In the genomic region with DNA sequence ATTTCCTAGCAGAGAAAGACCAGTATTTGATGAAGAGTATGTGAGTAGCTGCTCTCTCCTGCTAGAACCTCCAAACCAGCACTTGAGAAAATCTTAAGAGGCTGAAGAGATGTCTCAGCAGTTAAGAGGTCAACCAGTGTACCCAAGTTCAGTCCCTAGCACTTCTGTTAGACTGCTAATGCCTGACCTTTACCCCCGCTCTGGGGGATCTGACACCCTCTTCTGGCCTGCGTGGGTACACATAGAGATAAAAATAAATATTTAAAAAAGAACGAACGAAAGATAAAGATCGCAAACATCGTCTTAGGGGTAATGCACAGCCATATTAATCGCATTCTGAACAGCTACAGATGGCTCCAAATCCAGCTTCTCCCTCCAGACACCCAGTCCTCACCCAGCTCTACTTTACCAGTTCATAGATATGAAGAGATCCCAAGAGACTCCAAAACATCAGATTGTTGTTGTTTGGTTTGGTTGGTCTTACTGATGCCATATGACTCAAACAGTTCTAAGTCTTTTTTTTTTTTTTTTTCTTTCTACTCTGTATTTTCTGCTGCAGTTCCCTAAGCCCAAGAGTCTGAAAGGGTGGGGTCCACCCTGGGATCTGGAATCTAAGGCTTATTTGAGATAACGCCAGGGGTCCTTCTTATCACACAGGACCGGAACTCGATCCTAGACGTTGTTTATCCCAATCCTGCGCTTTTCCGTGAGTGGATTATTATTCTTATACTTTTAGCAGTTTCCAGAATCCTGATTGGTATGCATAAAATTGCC, we compare ENCODE assay signal across 8 mouse cellular contexts. TPM values are rescaled to one million over a fixed set of nuclear protein-coding genes. Genes with fewer than 3 reads are reported as not detected.
DNase-seq lines count a peak whose midpoint lies in the region; ATAC-seq and TF ChIP-seq lines count a peak whose summit lies in the region.

No protein-coding gene starts in this region.

- no peak for TF ChIP-seq CTCF in lung, adult 2 months (IDR thresholded peaks at IDR 0.05; ENCODE audit: insufficient read depth, low read length)
- no peak for TF ChIP-seq CTCF in intestine, postnatal 0 days (IDR thresholded peaks at IDR 0.05; ENCODE audit: low read depth)

- H3K9ac ChIP-seq in embryonic facial prominence, embryonic 14.5 days (ENCODE audit: low read depth, low read length): no peak overlapping the region
- no peak overlapping the region for H3K9ac ChIP-seq in intestine, postnatal 0 days (ENCODE audit: low read depth, low read length)
- no peak overlapping the region for H3K9ac ChIP-seq in neural tube, embryonic 12.5 days

- intact Hi-C loops in gastrocnemius, postnatal 14 days (cut with DNase I; ENCODE audit: low total_unique reads): no loop called here

- no peaks in the 10 kb centered on the region for H3K27me3 ChIP-seq in embryonic facial prominence, embryonic 14.5 days (replicated peaks; ENCODE audit: control insufficient read depth, insufficient read depth, low read length)
- H3K27me3 ChIP-seq in intestine, postnatal 0 days (replicated peaks; ENCODE audit: control insufficient read depth, insufficient read depth, low read length): no peaks in the 10 kb centered on the region
- no peaks in the 10 kb centered on the region for H3K27me3 ChIP-seq in neural tube, embryonic 12.5 days (replicated peaks)

- no peak for DNase-seq in lung, adult 2 months
- no peak for DNase-seq in lung, adult 18-20 months
- no peak for DNase-seq in embryonic facial prominence, embryonic 14.5 days (ENCODE audit: low spot score)
- no peak for DNase-seq in gastrocnemius, postnatal 14 days
- DNase-seq in right cerebral cortex, postnatal 10 days (ENCODE audit: low spot score in 2 of 2): no peak
- no peak for DNase-seq in c-Kit-positive CD71-positive TER-119-positive erythroid progenitor cells, embryonic 14.5 days (ENCODE audit: low spot score)

- 0 out of 2 replicates have a peak, but pooled peaks cover 3% of the 10 kb centered on the region for H3K4me1 ChIP-seq in lung, adult 2 months (ENCODE audit: control insufficient read depth, insufficient read depth, low read length)
- peaks cover 4% of the 10 kb centered on the region; the same call in 1 of the 2 replicates for H3K4me1 ChIP-seq in embryonic facial prominence, embryonic 14.5 days (ENCODE audit: control insufficient read depth, insufficient read depth, low read length)
- no peaks in the 10 kb centered on the region for H3K4me1 ChIP-seq in intestine, postnatal 0 days (replicated peaks; ENCODE audit: control insufficient read depth, insufficient read depth, low read length)
- H3K4me1 ChIP-seq in neural tube, embryonic 12.5 days: no peaks in the 10 kb centered on the region

- WGBS in lung, adult 2 months: 19% methylated on average over 13 of the region's 13 CpGs
- WGBS in embryonic facial prominence, embryonic 14.5 days: 38% methylated on average over 13 of the region's 13 CpGs
- 14% methylated on average over 13 of the region's 13 CpGs for WGBS in intestine, postnatal 0 days
- WGBS in neural tube, embryonic 12.5 days: 41% methylated on average over 13 of the region's 13 CpGs

- peak overlapping the region; percentile 57 for H3K4me3 ChIP-seq in lung, adult 2 months (replicated peaks; ENCODE audit: extremely low read depth, low read depth, low read length)
- H3K4me3 ChIP-seq in embryonic facial prominence, embryonic 14.5 days (ENCODE audit: low read depth, low read length): peak overlapping the region; percentile 55
- H3K4me3 ChIP-seq in intestine, postnatal 0 days (ENCODE audit: low read depth, low read length): peak overlapping the region; percentile 55
- H3K4me3 ChIP-seq in neural tube, embryonic 12.5 days: peak overlapping the region; percentile 45

- H3K36me3 ChIP-seq in embryonic facial prominence, embryonic 14.5 days (ENCODE audit: control insufficient read depth, insufficient read depth, low read length): peaks cover 8% of the 10 kb centered on the region
- no peaks in the 10 kb centered on the region for H3K36me3 ChIP-seq in intestine, postnatal 0 days (ENCODE audit: control insufficient read depth, insufficient read depth)
- H3K36me3 ChIP-seq in neural tube, embryonic 12.5 days: peaks cover 7% of the 10 kb centered on the region

- ATAC-seq in embryonic facial prominence, embryonic 14.5 days (ENCODE audit: low read depth): 0 out of 2 replicates have a peak, but pooled peaks have one; percentile 5
- ATAC-seq in intestine, postnatal 0 days: peak; percentile 50; the same call in 1 of the 2 replicates
- ATAC-seq in neural tube, embryonic 12.5 days (ENCODE audit: low FRiP score, low read depth): peak; percentile 70

- H3K9me3 ChIP-seq in embryonic facial prominence, embryonic 14.5 days (ENCODE audit: control insufficient read depth, low read length): no peaks in the 10 kb centered on the region
- no peaks in the 10 kb centered on the region for H3K9me3 ChIP-seq in intestine, postnatal 0 days (ENCODE audit: control insufficient read depth)
- no peaks in the 10 kb centered on the region for H3K9me3 ChIP-seq in neural tube, embryonic 12.5 days

- no peak overlapping the region for H3K27ac ChIP-seq in embryonic facial prominence, embryonic 14.5 days (replicated peaks; ENCODE audit: low read depth, low read length)
- H3K27ac ChIP-seq in intestine, postnatal 0 days (ENCODE audit: low read depth, low read length): no peak overlapping the region
- H3K27ac ChIP-seq in neural tube, embryonic 12.5 days: no peak overlapping the region

- peak overlapping the region; percentile 47 for H3K4me2 ChIP-seq in embryonic facial prominence, embryonic 14.5 days (ENCODE audit: low read depth, low read length)
- H3K4me2 ChIP-seq in intestine, postnatal 0 days (replicated peaks; ENCODE audit: low read depth): peak overlapping the region; percentile 59
- peak overlapping the region; percentile 53 for H3K4me2 ChIP-seq in neural tube, embryonic 12.5 days (replicated peaks)

- TF ChIP-seq POLR2A in lung, adult 2 months (IDR thresholded peaks at IDR 0.05; ENCODE audit: borderline replicate concordance, extremely low read depth, low read depth, low read length): no peak

RNA-seq across cellular contexts. Expression of a gene that starts 16.5 kb away (rescaled TPM):
- 0.66 and 1.1 TPM in 2 replicates for polyA plus RNA-seq in lung, adult 2 months (2012; rRNA removed)
- 2.8 TPM in 2 replicates for polyA plus RNA-seq in embryonic facial prominence, embryonic 14.5 days (2014; fragmentation: Nextera tagmentation; extraction: Ambion mirVana)
- 0.98 and 1.0 TPM in 2 replicates for polyA plus RNA-seq in intestine, postnatal 0 days (2015; fragmentation: Nextera tagmentation; extraction: Ambion mirVana)
- polyA plus RNA-seq in neural tube, embryonic 12.5 days (2016; fragmentation: Nextera tagmentation; extraction: Ambion mirVana): 2.6 and 2.8 TPM in 2 replicates
- total RNA-seq in gastrocnemius, postnatal 14 days (2021): under 1 TPM; 0.80 to 0.82 TPM

RNA-seq across cellular contexts. Expression of a gene that starts 22.2 kb away (rescaled TPM):
- 1.1 and 2.1 TPM in 2 replicates for polyA plus RNA-seq in lung, adult 2 months (2012; rRNA removed)
- 7.2 and 8.7 TPM in 2 replicates for polyA plus RNA-seq in embryonic facial prominence, embryonic 14.5 days (2014; fragmentation: Nextera tagmentation; extraction: Ambion mirVana)
- polyA plus RNA-seq in intestine, postnatal 0 days (2015; fragmentation: Nextera tagmentation; extraction: Ambion mirVana): 2.0 and 2.3 TPM in 2 replicates
- 8.9 and 9.0 TPM in 2 replicates for polyA plus RNA-seq in neural tube, embryonic 12.5 days (2016; fragmentation: Nextera tagmentation; extraction: Ambion mirVana)
- 1 to 10 TPM; 1.3 TPM for total RNA-seq in gastrocnemius, postnatal 14 days (2021)

RNA-seq across cellular contexts. Expression of a gene that starts 51.0 kb away (rescaled TPM):
- 0.19 and 0.37 TPM in 2 replicates for polyA plus RNA-seq in lung, adult 2 months (2012; rRNA removed)
- polyA plus RNA-seq in embryonic facial prominence, embryonic 14.5 days (2014; fragmentation: Nextera tagmentation; extraction: Ambion mirVana): 0.85 and 1.1 TPM in 2 replicates
- 0.20 and 0.25 TPM in 2 replicates for polyA plus RNA-seq in intestine, postnatal 0 days (2015; fragmentation: Nextera tagmentation; extraction: Ambion mirVana)
- polyA plus RNA-seq in neural tube, embryonic 12.5 days (2016; fragmentation: Nextera tagmentation; extraction: Ambion mirVana): 11.1 and 11.6 TPM in 2 replicates
- total RNA-seq in gastrocnemius, postnatal 14 days (2021): under 1 TPM; 0.12 to 0.22 TPM

RNA-seq across cellular contexts. Expression of a gene that starts 59.5 kb away (rescaled TPM):
- 0.17 and 0.56 TPM in 2 replicates for polyA plus RNA-seq in lung, adult 2 months (2012; rRNA removed)
- 0.97 and 1.1 TPM in 2 replicates for polyA plus RNA-seq in embryonic facial prominence, embryonic 14.5 days (2014; fragmentation: Nextera tagmentation; extraction: Ambion mirVana)
- 0.09 TPM in 1 of 2 replicates, not detected in the other for polyA plus RNA-seq in intestine, postnatal 0 days (2015; fragmentation: Nextera tagmentation; extraction: Ambion mirVana)
- polyA plus RNA-seq in neural tube, embryonic 12.5 days (2016; fragmentation: Nextera tagmentation; extraction: Ambion mirVana): 0.43 and 0.83 TPM in 2 replicates
- total RNA-seq in gastrocnemius, postnatal 14 days (2021): under 1 TPM; 0.10 to 0.11 TPM

Comparison
In these comparisons a context has a peak if more than half of its experiments do, and no peak if none do; other contexts are left out.
1. ATAC-seq: peak in every context shown above with its lines; median percentile 70 in neural tube, embryonic 12.5 days; 50 in intestine, postnatal 0 days; 5 in embryonic facial prominence, embryonic 14.5 days.